Mouse (Mus musculus): ENCODE data around the gene Piwil1.

Piwil1 gene

DNA sequence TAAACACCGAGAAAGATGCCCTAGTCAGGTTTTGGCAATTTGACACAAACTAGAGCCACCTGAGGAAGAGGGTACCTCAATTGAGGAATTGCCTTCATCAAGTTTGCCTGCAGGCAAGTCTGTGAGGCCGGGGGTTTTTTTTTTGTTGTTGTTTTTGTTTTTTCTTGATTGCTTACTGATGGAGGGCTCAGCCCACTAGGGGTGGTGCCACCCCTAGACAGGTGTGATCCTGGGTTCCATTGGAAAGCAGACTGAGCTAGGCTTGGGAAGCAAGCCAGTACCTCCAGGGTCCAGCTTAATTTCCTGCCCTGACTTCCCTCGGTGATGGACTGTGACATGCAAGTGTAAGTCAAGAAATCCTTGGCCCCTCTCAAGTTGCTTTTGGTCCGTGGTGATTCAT is at the start of gene Piwil1:
TSS of gene Piwil1 (plus strand) at position 301 of the 400 bp plus-strand sequence.
- DNase-seq (ENCODE audit: low spot score) = no peak

DNA sequence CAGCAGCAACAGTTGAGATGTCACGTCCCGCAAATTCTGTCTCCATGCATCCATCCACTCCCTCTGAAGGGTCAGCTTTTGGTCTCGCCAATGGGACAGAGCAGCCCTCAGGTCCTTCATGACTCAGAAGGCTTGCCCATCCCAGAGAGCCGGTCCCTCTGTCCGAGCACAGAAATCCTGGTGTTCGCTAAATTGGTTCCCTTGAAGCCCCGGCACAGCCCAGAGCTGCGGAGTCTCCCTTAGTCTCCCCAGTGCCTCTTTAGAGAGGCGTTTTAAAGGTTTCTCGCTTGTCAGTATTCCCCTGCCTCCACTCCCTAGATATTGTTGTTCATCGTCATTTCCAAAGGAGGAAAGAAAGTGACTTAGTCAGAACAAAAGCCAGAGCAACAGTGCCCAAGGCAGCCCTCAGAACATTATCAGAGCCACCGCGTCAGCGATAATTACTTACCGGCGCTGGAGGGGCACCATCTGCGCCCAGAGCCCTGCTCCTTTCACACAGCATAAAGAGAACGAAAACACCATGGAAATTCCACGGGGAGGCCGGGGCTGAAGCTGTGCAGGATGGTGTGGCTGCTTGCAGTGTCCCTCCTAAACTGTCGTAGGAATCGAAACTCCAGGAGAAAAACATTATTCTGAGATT is 45.7 kb upstream of the Piwil1 start:
- no peak for DNase-seq (ENCODE audit: low spot score)

DNA sequence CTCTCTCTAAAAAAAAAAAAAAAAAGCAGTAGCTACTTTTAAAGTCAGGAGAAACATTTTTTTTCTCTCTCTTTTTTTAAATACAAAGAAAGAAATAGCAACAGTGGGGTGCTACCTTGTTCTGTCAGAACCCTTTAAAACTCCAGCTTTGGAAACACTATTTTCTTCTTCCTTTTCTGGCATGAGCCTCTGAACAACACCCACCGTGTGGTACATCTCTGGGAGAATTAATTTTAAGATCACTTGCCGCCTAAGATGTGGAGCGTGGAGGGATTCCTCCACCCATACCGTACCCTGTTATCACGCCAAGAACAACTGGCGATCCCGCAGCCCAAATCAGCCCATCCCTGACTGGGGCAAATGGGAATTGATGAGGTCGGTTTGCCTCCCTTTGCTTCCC is 42.2 kb upstream of the Piwil1 start:
- no peak for DNase-seq (ENCODE audit: low spot score)

- no peak for DNase-seq (ENCODE audit: low spot score)
Measured at GRCm38 (mm10) chr5:128662881-128663280, 39.4 kb upstream of the Piwil1 start.

GRCm38 (mm10) chr5:128663976-128664375 is 38.3 kb upstream of the Piwil1 start:
- no peak for DNase-seq (ENCODE audit: low spot score)

- DNase-seq (ENCODE audit: low spot score) = no peak
Measured at GRCm38 (mm10) chr5:128665045-128665444, 37.3 kb upstream of the Piwil1 start.

DNA sequence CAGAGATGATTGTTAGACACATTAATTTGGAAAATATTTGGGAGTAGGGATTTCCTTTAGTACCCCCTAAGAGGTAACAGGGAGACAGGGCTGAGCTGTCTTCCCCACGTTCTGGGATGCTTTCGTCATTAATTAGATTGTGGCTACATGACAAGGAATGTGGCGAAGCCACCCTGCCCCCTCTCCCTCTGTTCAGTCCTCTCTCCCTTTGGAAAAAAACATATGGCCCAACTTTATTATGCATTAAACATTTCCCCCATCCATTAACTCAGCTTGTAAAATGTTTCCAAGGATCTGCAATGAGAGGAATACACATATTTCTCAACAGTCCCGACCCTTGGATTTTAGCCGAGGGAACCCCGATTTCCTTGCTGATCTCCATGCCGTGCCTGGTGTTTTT is 35.0 kb upstream of the Piwil1 start:
- DNase-seq (ENCODE audit: low spot score) = no peak

DNA sequence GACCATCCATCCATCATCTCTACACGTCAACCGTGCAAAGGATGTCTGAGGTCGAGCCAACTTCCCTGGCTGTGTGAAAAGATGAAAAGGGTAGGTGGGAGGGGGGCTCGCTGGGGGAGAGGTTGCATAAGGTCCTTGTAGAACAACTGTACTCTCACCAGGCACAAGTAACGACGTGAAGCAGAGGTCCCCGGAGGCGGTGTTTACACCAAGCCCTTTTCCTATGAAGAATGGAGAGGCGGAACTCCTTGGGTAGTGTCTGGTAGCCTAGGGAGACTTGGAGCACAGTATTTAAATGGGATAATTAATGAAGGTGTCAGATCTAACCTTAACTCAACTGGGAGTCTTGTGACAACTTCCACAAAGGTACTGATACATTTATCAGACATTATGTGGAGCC is 28.2 kb upstream of the Piwil1 start:
- DNase-seq (ENCODE audit: low spot score) = no peak

DNA sequence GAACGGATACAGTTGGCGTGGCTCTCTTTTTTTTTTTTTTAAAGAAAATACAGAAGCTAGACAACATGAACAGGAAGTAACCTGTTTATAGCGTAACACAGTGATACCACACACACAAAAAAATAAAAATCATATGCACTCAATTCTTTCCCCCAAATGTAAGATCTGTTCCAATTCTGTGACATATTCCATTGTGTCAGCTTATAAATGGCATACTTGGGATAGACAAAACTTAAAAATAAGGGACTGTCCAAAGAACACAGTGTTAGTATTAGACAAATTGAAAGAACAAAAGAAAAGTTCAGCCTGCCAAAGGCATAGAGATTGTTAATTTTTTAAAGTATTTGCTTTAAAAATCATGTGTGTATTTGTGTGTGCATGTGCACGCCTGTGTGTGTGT is 25.0 kb upstream of the Piwil1 start:
- DNase-seq (ENCODE audit: low spot score) = no peak

- DNase-seq (ENCODE audit: low spot score) = no peak
Measured at GRCm38 (mm10) chr5:128677861-128678260, 24.5 kb upstream of the Piwil1 start.

- DNase-seq (ENCODE audit: low spot score) = no peak
Measured at GRCm38 (mm10) chr5:128681456-128681855, 20.9 kb upstream of the Piwil1 start.

DNA sequence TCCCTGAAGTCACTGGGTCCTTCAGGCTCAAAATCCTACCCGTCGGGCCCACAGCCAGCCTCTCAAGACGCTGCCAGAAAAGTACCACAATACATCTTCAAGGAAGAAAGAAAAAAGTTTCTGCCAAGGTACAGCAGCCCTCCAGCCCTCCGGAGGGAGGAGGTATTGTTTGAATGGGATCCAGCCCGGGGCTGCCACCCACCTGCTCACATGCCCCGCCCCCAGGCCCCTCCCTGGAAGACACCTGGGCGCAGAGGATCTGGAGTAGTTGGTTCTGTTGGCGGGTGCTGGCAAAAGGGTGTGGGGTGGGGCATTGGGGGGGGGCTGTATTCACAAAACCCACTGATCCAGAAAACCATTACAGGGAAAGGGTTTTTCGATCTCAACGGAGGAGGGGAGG is 18.1 kb upstream of the Piwil1 start:
- no peak for DNase-seq (ENCODE audit: low spot score)

DNA sequence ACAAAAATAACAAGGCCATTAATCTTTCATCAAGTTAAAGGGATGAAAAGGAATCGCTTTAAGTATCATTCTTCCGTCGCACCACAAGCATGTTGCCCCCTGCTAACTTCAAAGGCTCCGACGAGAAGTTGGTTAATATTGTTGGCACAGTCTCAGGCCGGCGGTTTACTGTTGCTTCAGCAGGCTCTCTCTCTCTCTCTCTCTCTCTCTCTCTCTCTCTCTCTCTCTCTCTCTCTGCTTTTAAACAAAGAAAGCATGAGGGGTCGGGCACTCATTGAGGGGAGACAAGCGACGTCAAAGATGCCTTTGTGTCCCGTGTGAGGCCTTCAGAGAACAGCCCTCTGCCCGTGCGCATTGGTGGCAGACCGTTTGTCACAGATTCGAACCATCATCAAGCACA is 17.7 kb upstream of the Piwil1 start:
- DNase-seq (ENCODE audit: low spot score) = no peak

GRCm38 (mm10) chr5:128687139-128687538 is 15.2 kb upstream of the Piwil1 start:
- no peak for DNase-seq (ENCODE audit: low spot score)

DNA sequence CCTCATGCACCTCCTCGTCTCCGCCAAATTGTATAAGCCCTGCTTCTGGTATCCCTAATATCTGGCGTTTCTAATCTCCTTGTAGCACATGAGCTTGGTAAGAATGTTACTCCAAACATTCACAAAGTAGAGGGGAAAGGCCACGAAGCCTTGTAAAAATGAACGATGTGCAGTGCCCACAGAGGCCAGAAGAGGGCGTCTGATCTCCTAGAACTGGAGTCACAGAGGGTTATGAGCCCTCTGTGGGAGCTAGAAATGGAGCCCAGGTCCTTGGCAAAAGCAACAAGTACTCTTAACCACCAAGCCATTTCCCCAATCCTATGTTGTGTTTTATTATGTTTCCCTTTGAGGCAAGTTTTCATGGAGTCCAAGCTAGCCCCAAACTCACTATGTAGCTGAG is 8.2 kb upstream of the Piwil1 start:
- DNase-seq (ENCODE audit: low spot score) = no peak

GRCm38 (mm10) chr5:128694611-128695325 is 7.6 kb upstream of the Piwil1 start:
- no peak for DNase-seq (ENCODE audit: low spot score)

- no peak for DNase-seq (ENCODE audit: low spot score)
Measured at GRCm38 (mm10) chr5:128696824-128697223, 5.5 kb upstream of the Piwil1 start.

GRCm38 (mm10) chr5:128700716-128701115 is 1.6 kb upstream of the Piwil1 start:
- no peak for DNase-seq (ENCODE audit: low spot score)

DNA sequence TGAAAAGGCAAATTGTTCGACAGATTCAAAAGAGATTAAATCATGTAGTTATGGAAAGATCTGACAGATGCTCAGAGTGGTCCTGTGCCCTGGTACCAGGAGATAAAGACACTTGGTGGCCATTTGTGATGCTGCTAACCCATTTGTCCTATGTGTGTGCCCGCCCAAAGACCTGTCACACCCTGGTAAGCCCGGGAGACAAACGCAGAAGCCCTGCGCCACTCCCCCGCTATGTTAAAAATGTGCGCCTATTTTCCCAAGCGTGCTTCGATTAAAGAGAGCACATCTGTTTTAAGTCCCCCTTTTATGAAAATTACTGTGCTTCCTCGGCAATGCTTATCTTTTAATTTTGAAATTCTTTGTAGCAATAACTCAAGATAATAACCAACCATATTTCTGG is 1.4 kb downstream of the Piwil1 start:
- no peak for DNase-seq (ENCODE audit: low spot score)

GRCm38 (mm10) chr5:128704134-128704904 is 2.0 kb downstream of the Piwil1 start:
- no peak for DNase-seq (ENCODE audit: low spot score)

DNA sequence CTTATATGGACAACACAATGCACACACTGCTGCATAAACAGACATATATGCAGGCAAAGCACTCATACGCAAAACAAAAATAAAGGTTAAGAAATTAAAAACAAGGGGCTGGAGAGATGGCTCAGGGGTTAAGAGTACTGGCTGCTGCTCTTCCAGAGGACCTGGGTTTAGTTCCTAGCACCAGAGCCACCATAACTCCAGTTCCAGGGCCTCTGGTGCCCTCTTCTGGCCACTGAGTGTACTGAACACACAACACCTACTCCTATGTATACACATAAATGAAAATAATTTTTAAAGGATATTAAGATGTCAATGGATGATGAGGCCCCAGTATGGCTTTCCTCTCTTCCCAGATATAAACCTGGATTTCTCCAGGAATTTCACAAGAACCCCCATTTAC is 4.1 kb downstream of the Piwil1 start:
- no peak for DNase-seq (ENCODE audit: low spot score)

DNA sequence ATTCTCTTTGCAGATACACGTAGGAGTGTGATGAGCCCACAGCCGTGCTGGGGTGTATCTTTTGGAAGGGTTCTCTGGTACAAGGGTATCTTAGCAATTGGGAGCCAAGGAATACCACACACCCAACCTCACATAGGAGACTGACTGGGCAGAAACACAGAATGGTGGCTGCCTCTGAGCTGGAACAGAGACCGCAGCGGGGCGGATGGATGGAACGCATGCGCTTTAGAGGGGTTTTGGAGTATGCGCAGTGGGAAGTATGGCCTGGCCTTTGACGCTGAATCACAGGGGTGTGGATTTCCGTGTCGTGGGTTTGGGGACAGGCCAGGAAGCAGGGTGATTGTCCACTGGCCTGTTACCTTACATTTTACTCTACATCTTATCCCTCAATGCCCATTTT is 4.9 kb downstream of the Piwil1 start:
- DNase-seq (ENCODE audit: low spot score) = no peak

DNA sequence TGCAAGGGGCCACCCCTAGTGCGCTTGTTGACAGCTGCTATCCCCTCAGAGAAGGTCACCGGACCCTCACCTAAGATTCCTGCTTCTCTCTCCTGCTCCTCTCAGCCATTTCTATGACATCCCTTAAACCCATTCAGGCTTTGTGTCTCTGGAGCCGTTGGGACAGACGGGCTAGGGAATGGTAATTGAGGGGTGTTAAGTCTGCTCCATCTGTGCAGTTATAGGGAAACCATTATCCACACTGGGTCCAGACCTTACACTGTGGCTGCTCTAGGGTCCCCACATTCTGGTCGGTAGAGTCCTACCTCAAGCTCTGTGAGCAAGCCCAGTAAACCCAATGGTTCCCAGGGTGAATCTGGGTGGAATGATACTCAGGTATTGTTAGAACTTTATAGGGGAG is 6.6 kb downstream of the Piwil1 start:
- DNase-seq (ENCODE audit: low spot score) = no peak
